Mouse (Mus musculus): ENCODE data around the gene CK137956.
A peak's percentile ranks its signal among the peaks of the same experiment; 100 is the strongest.

Gene CK137956

DNA sequence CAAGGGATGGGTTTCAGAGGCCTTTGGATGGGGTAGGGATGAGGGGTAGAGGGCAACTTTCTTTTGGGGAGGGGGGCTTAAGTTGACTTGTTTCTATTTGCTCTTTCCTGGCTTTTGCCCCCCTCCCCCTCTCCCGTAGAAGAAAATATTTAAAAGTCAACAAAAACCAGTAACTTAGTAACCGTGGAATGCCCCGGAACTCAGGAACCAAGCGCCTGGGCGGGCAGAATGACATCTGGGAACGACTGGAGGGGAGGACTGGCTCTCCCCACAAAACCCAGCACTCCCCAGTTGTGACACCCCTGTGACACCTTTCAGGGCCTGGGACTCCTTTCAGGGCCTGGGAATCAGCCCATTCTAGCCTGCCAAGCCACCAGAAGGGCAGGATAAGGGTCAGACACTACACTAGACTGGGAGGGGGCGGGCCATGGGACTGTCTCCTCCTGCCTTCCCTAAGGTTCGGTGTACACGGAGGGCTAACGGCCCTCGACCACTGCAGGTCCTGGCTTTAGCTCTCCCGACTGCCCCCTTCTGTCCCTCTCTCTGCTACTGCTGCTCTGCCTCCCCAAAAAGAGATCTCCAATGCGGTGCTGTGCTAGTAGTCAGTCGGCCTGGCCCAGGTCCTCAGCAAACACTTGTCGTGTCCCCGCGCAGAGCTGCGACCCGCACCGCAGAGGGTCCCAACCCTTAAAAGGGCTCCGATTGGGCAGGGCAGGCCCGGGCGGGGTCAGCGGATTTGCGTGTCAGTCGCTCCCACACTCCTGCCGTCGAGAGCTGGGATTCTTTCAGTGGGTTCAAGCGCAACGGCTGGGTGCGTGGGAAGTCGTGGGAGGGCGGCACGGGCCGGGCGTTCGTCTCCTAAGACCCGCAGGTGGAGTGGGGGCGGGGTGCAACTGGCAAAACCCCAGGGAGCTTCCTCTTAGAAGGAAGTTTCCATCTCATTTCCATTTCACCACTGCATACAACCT is at the start of gene CK137956:
CK137956 (minus strand) TSS at position 51 of the 968 bp plus-strand sequence.
- no peak for DNase-seq

DNA sequence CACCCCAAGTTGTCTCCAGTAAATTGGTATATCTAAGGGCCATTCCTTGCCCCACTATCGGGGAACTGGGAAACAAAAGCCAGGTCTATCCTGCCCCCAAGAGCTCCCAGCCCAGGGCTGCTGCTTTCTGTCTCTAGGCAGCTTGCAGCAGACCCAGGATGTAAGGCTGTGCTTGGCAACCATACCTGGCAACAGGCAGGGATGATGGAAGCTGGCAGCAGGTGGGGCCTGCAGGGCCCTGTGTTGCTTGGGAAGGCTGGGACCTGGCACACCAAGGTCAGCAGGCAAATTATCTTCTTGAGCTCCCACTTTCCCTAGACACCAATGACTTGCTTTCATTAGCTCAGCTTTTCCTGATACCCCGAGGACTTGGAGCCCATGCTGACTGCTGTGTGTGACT is 48.7 kb upstream of the CK137956 start:
- DNase-seq: no peak

DNA sequence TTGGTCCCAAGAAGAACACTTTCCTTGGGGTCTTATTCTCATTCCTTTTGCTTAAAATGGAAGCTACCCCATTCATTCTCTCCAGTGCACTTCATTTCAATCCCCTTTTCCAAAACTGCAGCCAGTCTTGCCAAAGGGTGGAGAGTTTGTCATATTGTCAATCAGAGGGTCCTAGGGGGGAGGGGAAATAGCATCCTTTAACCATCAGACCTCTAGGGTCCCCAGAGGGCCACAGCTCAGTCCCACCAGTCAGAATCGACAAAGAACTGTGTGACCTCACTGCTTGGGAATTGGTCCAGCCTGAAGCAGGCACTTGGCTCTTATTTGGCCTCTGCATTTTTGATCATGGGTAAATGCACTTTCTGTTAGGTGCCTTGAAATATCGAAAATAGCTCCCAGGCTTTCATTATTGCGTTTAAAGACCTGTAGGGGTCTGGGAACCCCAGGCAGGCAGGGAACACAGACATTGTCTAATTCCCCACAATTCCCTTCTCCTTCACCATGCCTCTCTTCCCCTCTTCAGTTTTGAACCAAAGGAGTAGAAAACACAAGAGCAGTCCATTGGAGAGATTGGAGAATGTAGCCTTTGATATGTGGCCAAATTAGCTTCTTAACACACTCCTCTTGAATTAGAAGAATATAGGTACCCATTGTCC is 34.2 kb upstream of the CK137956 start:
- DNase-seq: no peak

DNA sequence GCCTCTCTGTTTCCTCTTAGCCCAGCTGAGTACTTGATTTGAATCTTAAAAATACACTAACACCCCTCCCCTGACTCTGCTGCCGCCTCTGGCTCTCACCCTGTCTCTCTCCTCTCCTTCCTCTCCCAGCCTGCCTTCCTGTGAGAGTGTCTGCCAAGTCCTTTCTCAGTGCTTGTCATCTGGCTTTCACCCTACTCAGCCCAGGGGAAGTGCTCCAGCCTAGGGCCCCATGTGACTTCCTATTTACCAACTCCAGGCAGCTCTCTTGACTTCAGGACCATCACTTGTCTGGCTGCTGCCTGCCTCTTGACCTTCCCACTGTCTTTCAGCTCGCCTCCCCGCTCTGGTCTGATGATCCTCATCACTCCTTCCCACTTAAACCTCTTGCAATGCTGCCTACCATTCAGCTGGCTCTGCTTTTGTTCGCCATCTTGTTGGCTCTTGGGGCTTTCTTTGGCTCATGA is 31.9 kb upstream of the CK137956 start:
- DNase-seq: no peak

DNA sequence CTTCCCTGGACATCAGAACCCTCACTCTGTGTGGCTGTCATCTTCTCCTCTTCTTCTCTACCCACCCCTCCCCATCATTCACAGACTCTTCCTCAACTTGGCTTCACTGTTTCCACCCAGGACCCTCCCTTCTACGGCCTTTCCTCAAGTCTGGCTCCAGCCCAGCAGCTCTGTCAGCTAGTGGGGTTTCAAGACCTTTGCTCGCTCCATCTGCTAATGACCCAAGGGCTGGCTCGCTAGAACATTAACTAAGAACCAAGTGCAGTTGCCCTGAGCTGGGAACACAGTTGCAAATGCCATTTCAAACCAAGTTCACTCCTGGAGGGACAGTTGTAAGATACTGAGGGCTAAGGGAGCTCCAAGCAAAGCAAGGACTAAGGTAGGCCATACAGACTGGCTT is 28.5 kb upstream of the CK137956 start:
- no peak for DNase-seq

DNA sequence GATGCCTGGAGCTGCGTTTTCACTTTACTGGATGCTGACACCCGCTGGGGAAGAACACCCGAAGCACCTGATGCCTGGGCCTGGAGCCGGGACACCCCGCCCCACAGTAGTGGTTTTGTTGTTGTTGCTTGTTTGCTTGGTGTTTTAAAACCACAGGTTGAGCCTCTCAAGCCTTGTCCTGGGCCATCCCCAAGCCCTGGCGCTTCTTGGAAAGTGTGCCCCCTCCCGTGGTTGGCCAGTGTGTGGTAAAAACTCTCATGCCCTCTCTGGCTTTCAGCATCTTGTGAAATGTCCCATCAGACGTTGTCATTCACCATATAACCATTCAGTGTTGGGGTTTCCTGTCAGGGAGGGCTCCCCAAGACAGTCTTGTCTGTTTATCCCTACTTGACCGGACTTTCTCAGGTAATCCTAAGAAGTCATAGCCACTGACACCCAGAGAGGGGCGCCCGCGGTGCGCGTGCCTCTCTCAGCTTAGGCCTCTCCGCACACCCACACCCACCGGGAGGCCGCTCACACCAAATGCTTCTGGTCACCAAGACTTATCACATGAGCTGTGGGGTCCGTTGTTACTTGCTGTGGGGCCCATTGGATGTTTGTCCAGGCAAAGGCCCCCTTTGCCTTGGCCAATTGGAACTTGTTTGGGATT is 18.7 kb upstream of the CK137956 start:
- DNase-seq: no peak

DNA sequence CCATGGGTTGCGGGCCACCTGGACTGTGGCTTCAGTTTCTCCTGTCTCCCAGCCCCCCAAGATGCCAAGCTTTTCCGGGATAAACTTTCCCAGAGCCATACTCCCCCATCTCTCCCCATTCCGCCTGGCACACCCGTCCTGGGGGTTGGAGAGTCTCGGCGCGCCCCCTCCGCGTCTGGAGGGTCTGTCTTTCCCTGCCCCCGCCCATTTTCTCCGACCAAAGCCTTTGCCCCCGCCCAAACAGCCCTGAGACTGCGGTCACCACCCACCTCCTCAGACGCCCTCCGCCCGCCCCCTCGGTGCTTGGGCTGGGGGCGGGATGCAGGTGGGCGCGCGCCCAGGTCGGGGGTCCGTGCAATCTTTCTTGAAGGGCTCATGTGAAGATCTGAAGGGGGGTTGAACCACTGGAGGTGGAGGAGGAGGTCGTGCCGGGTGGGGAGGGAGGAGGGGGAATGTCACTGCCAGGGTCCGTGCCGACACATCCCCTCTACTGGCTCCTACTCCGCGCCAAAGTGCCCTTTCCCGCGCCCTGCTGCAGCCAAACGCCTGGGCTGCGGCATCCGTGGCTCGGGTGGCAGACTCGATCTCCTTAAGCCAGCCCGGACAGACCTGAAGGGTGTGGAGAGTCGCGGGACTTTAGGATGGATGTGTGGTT is 17.9 kb upstream of the CK137956 start:
- no peak for DNase-seq

DNA sequence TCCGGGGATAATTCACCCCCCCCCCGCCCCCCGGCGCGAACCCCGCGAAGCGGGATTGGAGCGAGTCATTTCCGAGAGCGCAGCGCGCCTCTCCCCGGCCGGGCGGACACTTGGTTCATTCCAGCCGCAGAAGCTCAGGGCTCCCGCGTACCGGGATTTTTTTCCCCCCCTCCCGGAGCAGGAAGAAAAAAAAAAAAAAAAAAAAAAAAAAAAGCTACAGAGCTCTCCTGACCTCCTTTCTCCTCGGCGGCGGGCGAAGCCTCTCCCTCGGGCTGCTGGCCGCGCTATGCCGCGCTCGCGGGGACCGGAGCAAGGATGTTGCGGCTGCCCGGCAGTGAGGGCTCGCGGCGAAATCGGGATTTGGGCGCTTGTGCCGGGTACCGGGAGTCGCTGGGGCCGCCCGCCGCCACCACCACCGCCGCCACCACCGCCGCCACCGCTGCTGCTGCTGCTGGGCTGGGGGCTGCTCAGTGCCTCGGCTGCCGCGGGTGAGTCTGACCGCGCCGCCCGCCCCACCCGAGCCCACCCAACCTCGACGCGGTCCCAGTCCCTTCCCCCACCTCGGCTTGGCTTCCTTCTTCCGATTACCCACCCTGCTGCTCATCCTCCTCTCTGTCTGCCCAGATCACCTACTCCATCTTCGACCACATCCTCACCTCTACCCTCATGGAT is 17.2 kb upstream of the CK137956 start, which contains the start of gene Csmd2:
Csmd2 (plus strand) TSS at position 74 of the 672 bp plus-strand sequence.
- no peak for DNase-seq

DNA sequence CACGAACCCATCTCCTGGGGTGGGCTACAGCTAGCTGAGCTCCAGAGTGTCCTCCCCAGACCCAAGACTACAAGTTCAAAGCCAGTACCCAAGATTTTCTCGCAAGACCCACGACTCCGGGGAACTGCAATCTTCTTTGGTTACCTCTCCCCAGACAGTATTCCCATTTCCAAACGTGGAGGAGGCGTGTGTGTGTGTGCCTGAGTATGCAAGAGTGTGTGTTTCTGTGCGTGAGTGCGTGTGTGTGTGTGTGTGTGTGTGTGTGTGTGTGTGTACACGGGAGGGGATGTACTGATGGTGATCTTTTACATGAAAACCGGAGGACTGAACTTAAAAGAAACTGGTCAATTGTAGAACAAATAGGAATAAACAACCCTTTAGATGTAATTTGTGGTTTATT is 16.5 kb upstream of the CK137956 start:
- DNase-seq: no peak

DNA sequence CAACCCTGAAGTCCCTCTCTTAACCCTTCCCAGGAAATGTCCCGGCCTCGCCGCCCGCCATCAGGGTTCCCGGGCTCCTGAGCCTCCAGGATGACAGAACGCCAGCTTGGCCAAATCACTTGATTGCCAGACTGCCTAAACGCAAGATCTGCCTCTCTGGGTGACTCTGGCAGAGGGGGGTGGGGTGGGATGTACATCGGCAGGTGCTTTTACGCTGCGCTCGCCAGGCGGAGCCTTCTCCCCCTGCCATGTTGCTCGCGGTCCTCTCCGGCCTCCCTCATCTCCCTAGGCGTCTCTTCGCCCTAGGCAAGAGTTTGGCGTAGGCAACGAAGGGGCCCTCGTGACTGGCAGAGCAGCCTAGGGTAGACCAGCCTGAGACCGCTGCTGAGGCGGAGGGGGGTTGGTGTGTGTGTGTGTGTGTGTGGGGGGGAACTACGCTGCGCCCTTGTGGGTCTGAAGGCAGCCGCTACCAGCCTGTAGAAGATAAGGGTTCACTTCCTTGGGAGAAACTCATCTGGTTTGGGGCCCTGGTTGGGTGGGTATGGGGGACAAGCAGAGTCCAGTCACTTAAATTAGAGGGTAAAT is 15.8 kb upstream of the CK137956 start:
- no peak for DNase-seq

DNA sequence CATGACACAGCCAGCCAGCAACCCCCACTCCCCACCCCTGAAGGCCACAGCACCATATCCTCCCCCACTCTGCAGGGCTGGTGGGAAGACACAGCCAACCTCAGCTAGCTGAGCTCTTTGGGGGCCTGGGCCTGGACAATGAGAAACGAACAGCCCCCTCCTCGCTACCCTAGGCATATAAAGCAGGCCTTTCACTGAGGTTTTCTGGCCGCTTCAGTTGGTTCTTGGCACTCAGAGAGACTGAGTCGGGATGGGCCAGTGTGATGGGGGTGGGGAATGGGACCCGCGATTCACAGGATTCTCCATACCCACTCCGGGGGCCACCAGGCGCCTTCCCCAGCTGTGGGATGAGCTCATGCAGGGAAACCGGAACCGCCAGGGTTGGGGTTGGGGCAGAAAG is 15.1 kb upstream of the CK137956 start:
- DNase-seq: no peak

DNA sequence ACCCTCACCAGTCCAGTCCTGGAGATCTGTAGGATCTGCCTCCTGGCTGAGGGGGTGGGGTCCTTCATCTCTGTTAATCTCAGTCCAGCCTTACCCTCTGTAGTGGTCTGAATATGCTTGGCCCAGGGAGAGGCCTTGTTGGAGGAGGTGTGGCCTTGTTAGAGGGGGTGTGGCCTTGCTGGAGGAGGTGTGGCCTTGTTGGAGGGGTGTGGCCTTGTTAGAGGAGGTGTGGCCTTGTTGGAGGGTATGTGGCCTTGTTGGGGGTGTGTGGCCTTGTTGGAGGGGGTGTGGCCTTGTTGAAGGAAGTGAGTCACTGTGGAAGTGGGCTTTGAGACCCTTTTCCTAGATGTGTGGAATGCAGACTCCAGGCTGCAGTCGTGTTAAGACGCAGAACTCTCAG is 13.7 kb upstream of the CK137956 start:
- no peak for DNase-seq

DNA sequence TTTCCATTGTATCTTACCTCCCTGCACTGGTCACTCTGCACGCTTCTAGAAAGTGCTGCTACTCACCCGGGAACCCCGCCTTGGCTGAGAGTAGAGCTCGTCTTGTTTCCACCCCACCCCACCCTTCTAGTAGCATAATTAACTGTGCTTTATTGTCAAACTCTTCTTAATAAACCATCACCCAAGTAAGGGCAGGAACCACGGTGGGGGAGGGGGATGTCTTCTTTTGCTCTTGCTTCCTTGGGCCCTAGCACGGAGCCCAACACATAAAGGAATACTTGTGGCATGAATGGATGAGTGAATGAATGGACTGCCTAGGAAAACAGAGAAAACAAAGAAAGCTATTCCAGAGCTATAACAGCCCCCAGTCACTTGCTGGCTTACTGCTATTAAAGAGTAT is 10.4 kb upstream of the CK137956 start:
- DNase-seq: no peak

DNA sequence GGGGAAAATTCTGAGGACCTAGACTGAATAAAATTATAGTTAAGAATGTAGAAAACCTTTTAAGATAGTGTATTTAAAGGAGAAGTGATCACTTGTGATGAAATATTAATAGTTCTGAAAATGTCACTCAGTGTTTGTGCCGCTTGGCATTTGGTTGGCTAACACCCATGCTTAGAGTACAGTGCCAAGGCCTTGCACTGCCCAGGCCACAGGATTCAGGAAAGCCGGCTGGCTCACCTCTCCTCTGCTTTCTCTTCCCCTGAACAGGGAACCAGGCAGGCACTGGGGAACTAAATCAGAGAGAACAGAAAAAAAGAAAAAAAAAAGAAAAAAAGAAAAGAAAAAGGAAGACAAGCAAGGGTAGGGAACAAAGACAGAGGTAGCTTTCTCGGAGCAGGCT is 2.2 kb upstream of the CK137956 start:
- DNase-seq: no peak

DNA sequence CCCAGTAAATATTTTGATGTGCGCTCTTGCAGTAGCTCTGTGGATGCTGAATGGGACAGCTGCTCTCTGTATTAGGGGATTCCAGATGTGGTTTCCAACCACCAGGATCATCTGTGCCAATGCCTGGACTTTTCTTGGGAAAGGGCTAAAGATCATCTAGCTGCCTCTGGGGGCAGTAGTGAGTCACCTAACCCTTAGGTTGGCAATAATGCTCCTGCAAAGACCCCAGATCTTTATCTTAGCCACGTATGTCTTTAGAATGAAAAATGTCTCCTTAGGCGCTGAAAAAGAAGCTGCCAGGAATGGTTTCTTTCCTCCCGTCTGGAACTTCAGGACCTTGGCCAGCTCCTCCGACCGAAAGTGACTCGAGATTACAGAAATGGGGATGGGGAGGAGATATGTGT is 731 bp downstream of the CK137956 start:
- peak; percentile 33 for DNase-seq

DNA sequence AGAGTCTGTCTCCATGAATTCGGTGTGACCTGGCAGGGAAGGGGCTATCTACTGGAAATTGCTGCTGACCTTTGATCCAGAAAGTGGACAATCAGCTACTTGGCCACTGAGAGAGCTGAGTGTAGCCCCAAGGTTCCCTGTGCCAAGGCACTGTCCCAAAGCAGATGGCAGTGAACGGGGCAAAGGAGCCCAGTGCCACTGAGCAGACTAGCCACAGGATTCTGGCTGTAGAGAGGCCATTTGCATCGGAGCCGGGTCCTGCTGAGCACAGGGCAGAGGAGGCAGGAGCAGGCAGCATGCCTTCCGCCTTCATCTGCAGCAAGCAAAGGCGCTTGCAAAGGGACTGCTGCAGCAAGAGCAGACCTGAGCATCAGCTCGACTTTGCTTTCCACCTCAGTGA is 1.6 kb downstream of the CK137956 start:
- DNase-seq: no peak

DNA sequence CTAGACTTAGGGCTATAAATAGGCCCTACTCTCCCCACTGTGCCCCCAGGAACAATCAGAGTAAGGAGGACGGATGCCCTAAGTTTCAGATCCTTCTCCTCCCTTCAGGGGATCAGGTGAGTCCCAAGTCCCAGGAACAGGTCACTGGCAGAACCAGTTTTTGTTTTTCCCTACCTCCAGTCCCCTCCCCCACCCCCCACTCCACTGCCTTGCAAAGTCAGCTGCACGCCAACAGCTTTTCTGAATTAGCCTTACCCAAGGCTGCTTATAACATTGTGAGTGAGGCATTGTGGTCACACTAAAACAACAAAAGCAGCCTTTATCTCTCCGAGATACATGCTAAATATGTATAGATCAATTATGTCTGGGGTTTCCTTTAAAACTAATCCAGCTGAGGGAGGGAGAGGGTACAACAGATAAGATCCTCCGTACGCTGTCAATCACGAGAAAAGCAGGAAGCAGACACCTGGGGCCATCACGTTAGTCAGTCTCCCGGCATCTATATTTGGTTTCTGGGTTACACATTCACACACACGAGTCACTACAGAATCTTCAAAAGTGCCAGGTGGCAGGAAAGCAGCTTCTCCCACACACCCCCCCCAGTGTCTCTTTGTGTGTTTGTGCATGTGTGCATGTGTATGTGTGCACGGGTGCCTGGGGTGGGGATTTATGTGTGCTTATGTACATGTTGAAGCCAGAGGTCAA is 17.6 kb downstream of the CK137956 start:
- no peak for DNase-seq

DNA sequence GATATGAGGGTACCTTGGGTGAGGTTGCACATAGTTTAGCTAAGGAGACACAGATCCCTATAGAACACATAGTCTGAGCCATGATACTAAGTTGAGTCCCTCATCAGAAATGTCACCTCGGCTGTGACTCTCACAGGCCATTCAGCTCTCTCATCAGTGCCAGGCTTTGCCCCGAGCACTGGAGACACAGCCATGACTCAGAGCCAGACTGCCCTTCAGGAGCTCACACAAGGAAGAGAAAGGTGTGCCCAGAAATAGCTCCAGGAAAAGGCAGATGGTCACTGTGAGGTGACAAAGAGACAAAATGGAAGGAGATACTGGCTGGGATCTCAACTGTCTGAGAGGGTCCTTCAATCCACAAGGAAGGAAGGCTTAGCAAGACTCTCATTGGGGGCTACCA is 23.1 kb downstream of the CK137956 start:
- DNase-seq: no peak

DNA sequence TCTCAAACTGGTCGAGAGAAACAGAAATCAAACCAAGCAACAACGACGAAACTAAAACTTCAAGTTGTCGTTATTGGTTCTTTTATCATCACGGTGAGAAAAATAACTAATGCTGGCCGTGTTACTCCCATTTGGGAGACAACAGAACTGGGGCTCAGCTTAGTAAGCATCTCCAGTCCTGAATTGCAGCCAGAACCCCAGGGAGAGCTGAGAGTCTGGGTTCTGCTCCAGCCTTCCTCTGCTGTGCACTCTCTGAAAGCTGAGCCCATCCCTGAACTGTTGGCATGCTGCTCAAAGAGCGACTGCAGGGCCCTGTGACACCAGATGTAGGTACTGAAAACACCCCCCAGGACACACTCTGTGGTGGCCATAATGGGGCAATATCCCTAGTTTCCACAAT is 33.3 kb downstream of the CK137956 start:
- DNase-seq: no peak

DNA sequence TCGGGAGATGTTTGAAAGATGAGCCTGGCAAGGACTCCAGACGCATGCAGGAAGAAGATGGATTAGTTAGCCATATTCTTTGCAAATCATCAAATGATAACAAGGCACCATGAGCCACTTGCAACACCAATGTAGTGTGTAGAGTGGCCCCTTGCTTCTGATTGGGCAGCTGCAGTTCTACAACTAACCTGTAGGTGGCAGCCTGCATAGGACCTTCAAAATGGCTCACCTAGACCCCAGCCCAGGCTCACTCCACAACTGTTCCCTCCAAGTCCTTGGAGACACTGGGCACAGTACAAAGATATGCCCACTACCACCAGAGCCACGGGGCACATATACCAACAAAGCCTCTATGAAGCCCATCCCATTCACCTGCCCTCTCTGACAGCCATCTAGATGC is 35.4 kb downstream of the CK137956 start:
- DNase-seq: no peak

DNA sequence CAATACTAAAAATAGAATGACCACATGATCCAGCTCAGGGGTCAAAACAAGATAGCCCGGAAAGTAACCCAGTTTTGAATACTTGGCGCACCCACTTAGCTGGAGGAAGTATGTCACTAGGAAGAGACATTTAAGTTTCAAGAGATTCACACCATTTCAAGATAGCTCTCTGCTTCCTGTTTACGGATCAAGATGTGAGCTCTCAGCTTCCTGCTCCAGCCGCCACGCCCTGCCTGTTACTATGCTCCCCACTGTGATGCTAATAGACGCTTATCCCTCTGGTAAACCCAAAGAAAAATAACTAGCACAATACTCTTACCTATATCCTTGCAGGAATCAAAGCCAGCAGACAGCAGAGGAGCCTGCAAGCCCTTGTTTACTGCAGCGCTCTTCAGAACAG is 57.2 kb downstream of the CK137956 start:
- no peak for DNase-seq
